Comparison of ENCODE assay signal across 17 mouse cellular contexts in genomic region chr7:73516820-73517219, GRCm38 (mm10). TPM values are rescaled to one million over a fixed set of nuclear protein-coding genes. Genes with fewer than 3 reads are reported as not detected.
A peak's percentile ranks its signal among the peaks of the same experiment; 100 is the strongest.
DNase-seq lines count a peak whose midpoint lies in the region; ATAC-seq and TF ChIP-seq lines count a peak whose summit lies in the region.
"Had no signal": no experiment of that assay in that cellular context is flagged by ENCODE, and none has a peak within 500 bp of the region (broad histone marks: within the 10 kb centered on the region; RNA-seq: fewer than 3 reads in every experiment).

No protein-coding gene starts in this region.

- TF ChIP-seq CTCF in forebrain, postnatal 0 days (IDR thresholded peaks at IDR 0.05; ENCODE audit: low read depth) = no peak
- no peak for TF ChIP-seq CTCF in layer of hippocampus, adult 2 months (conservative IDR thresholded peaks at IDR 0.05)
- no peak for TF ChIP-seq CTCF in ES-Bruce4 (IDR thresholded peaks at IDR 0.05; ENCODE audit: low read depth, low read length)

- H3K9me3 ChIP-seq in forebrain, postnatal 0 days (ENCODE audit: low read length) = no peaks in the 10 kb centered on the region
- no peaks in the 10 kb centered on the region for H3K9me3 ChIP-seq in forebrain, embryonic 11.5 days (ENCODE audit: control insufficient read depth, low read length)
- H3K9me3 ChIP-seq in ES-Bruce4 (replicated peaks; ENCODE audit: control insufficient read depth, insufficient read depth, low read length, poor library complexity, severe bottlenecking) = no peaks in the 10 kb centered on the region
- no peaks in the 10 kb centered on the region for H3K9me3 ChIP-seq in liver, embryonic 13.5 days (replicated peaks)
- H3K9me3 ChIP-seq: embryonic facial prominence, embryonic 15.5 days; neural tube, embryonic 15.5 days had no signal

- H3K27me3 ChIP-seq in forebrain, postnatal 0 days (ENCODE audit: insufficient read depth, low read length) = no peaks in the 10 kb centered on the region
- H3K27me3 ChIP-seq in forebrain, embryonic 11.5 days (ENCODE audit: control insufficient read depth, insufficient read depth, low read length) = no peaks in the 10 kb centered on the region
- H3K27me3 ChIP-seq in ES-Bruce4 (ENCODE audit: control insufficient read depth, insufficient read depth, low read length, poor library complexity, severe bottlenecking) = no peaks in the 10 kb centered on the region
- no peaks in the 10 kb centered on the region for H3K27me3 ChIP-seq in liver, embryonic 13.5 days
- H3K27me3 ChIP-seq: embryonic facial prominence, embryonic 15.5 days; neural tube, embryonic 15.5 days had no signal

- H3K4me1 ChIP-seq in forebrain, postnatal 0 days (ENCODE audit: insufficient read depth) = 0 out of 2 replicates have a peak, but pooled peaks cover 4% of the 10 kb centered on the region
- H3K4me1 ChIP-seq in forebrain, embryonic 11.5 days (replicated peaks; ENCODE audit: control insufficient read depth, insufficient read depth, low read length) = no peaks in the 10 kb centered on the region; the same call in 1 of the 2 replicates
- peaks cover 2% of the 10 kb centered on the region for H3K4me1 ChIP-seq in ES-Bruce4 (ENCODE audit: control insufficient read depth, insufficient read depth, low read length)
- peaks cover 53% of the 10 kb centered on the region for H3K4me1 ChIP-seq in liver, embryonic 13.5 days (replicated peaks)

- no peak overlapping the region for H3K27ac ChIP-seq in forebrain, postnatal 0 days (ENCODE audit: low read depth, low read length)
- H3K27ac ChIP-seq in forebrain, embryonic 11.5 days (ENCODE audit: low read depth, low read length) = no peak overlapping the region
- H3K27ac ChIP-seq in layer of hippocampus, adult 2 months = peak overlapping the region; percentile 24
- H3K27ac ChIP-seq in ES-Bruce4 (ENCODE audit: insufficient read depth, low read length) = peak overlapping the region; percentile 90
- H3K27ac ChIP-seq in liver, embryonic 13.5 days = peak overlapping the region; percentile 91
- H3K27ac ChIP-seq: embryonic facial prominence, embryonic 15.5 days; kidney, postnatal 0 days had no signal

- WGBS in forebrain, postnatal 0 days = 43% methylated on average over 5 of the region's 5 CpGs
- WGBS in forebrain, embryonic 11.5 days = 80% methylated on average over 5 of the region's 5 CpGs
- WGBS in liver, embryonic 13.5 days (ENCODE audit: insufficient replicate concordance) = 85% methylated on average over 5 of the region's 5 CpGs

- H3K36me3 ChIP-seq in forebrain, postnatal 0 days (ENCODE audit: insufficient read depth) = peaks cover 20% of the 10 kb centered on the region
- H3K36me3 ChIP-seq in forebrain, embryonic 11.5 days (ENCODE audit: control insufficient read depth, insufficient read depth, low read length) = peaks cover 14% of the 10 kb centered on the region
- H3K36me3 ChIP-seq in ES-Bruce4 (ENCODE audit: control insufficient read depth, insufficient read depth, low read length, poor library complexity, severe bottlenecking) = peaks cover 36% of the 10 kb centered on the region
- peaks cover 75% of the 10 kb centered on the region for H3K36me3 ChIP-seq in liver, embryonic 13.5 days

- no peak for TF ChIP-seq POLR2A in ES-Bruce4 (IDR thresholded peaks at IDR 0.05; ENCODE audit: insufficient read depth, low read length)

- H3K4me3 ChIP-seq in forebrain, postnatal 0 days (ENCODE audit: low read depth, low read length) = no peak overlapping the region
- H3K4me3 ChIP-seq in forebrain, embryonic 11.5 days (ENCODE audit: low read depth, low read length) = no peak overlapping the region
- no peak overlapping the region for H3K4me3 ChIP-seq in layer of hippocampus, adult 2 months
- peak overlapping the region; percentile 69 for H3K4me3 ChIP-seq in ES-Bruce4 (ENCODE audit: low read depth, low read length)
- peak overlapping the region; percentile 16 for H3K4me3 ChIP-seq in liver, embryonic 13.5 days (replicated peaks)
- H3K4me3 ChIP-seq: embryonic facial prominence, embryonic 15.5 days; neural tube, embryonic 15.5 days had no signal

- no peak overlapping the region for H3K9ac ChIP-seq in forebrain, postnatal 0 days
- no peak overlapping the region for H3K9ac ChIP-seq in forebrain, embryonic 11.5 days (ENCODE audit: low read length)
- H3K9ac ChIP-seq in ES-Bruce4 (ENCODE audit: low read depth, poor library complexity, severe bottlenecking) = peak overlapping the region; percentile 16
- peak overlapping the region; percentile 62 for H3K9ac ChIP-seq in liver, embryonic 13.5 days
- H3K9ac ChIP-seq: embryonic facial prominence, embryonic 15.5 days; neural tube, embryonic 15.5 days had no signal

- no peak for DNase-seq in forebrain, postnatal 0 days
- DNase-seq in forebrain, embryonic 11.5 days (ENCODE audit: low spot score) = no peak
- no peak for DNase-seq in layer of hippocampus, adult 2 months (ENCODE audit: low spot score in 2 of 2)
- no peak for DNase-seq in layer of hippocampus, postnatal 14 days (ENCODE audit: low spot score in 2 of 2)
- no peak for DNase-seq in liver, embryonic 13.5 days
- DNase-seq in cerebellum, postnatal 25 days = no peak
- DNase-seq in cerebellum, postnatal 14 days = no peak
- DNase-seq: B cell, adult 2 months; cerebellum, postnatal 36 days; layer of hippocampus, adult 9-11 months; left cerebral cortex, postnatal 4 days; right cerebral cortex, adult 18-20 months had no signal

- TF ChIP-seq EP300 in ES-Bruce4 (IDR thresholded peaks at IDR 0.05; ENCODE audit: insufficient read depth, low read depth, low read length) = no peak

- ATAC-seq in forebrain, postnatal 0 days = peak; percentile 36; the same call in 1 of the 2 replicates
- ATAC-seq in forebrain, embryonic 11.5 days (replicated peaks; ENCODE audit: low FRiP score) = no peak; the same call in 1 of the 2 replicates
- no peak for ATAC-seq in liver, embryonic 13.5 days (ENCODE audit: low read depth)
- ATAC-seq: hindbrain, embryonic 16.5 days had no signal

- no peak overlapping the region for H3K4me2 ChIP-seq in forebrain, postnatal 0 days (ENCODE audit: low read depth)
- H3K4me2 ChIP-seq in forebrain, embryonic 11.5 days (ENCODE audit: low read depth, low read length, severe bottlenecking) = no peak overlapping the region
- peak overlapping the region; percentile 46 for H3K4me2 ChIP-seq in liver, embryonic 13.5 days
- H3K4me2 ChIP-seq: embryonic facial prominence, embryonic 15.5 days; neural tube, embryonic 15.5 days had no signal

RNA-seq across cellular contexts. Expression of gene Chd2, which starts 24.8 kb away (rescaled TPM):
- total RNA-seq in forebrain, postnatal 0 days (2014; rRNA removed) = 31.9 and 53.9 TPM in 2 replicates
- polyA plus RNA-seq in forebrain, postnatal 0 days (2015; fragmentation: Nextera tagmentation; extraction: Ambion mirVana) = 20.2 and 32.0 TPM in 2 replicates
- polyA plus RNA-seq in forebrain, embryonic 11.5 days (2014; fragmentation: Nextera tagmentation; extraction: Ambion mirVana) = 61.0 and 66.1 TPM in 2 replicates
- 10 to 100 TPM; 57.1 to 58.3 TPM for total RNA-seq in layer of hippocampus, adult 2 months (2021)
- 10 to 100 TPM; 47.2 to 49.8 TPM for total RNA-seq in layer of hippocampus, postnatal 14 days (2021)
- polyA plus RNA-seq in ES-Bruce4 (2011; ENCODE audit: insufficient read depth, insufficient read length, low read depth, missing spikeins) = 103 and 104 TPM in 2 replicates
- 18.8 and 25.6 TPM in 2 replicates for polyA plus RNA-seq in liver, embryonic 13.5 days (2015; fragmentation: Nextera tagmentation; extraction: Ambion mirVana)

Comparison
In these comparisons a context has a peak if more than half of its experiments do, and no peak if none do; other contexts are left out.
1. H3K27ac ChIP-seq: peak in layer of hippocampus, adult 2 months (single experiment), ES-Bruce4 (single experiment) and liver, embryonic 13.5 days (single experiment); none in forebrain, postnatal 0 days (single experiment) and forebrain, embryonic 11.5 days (single experiment).
2. H3K4me3 ChIP-seq: peak in ES-Bruce4 (single experiment) and liver, embryonic 13.5 days (single experiment); none in forebrain, postnatal 0 days (single experiment), forebrain, embryonic 11.5 days (single experiment) and layer of hippocampus, adult 2 months (single experiment).
3. H3K9ac ChIP-seq: peak in ES-Bruce4 (single experiment) and liver, embryonic 13.5 days (single experiment); none in forebrain, postnatal 0 days (single experiment) and forebrain, embryonic 11.5 days (single experiment).